Mouse (Mus musculus): ENCODE measurements around the gene Gm38655.
"Not testable (repeated sequence)": the region's sequence is repeated elsewhere in the genome, so short reads cannot be mapped to it uniquely, and the experiment has no call there.

The Gm38655 gene

GRCm38 (mm10) chr17:25175411-25175810 lies at the start of gene Gm38655:
Gene Gm38655, minus strand, starts transcription at chr17:25175471.
- no peak for DNase-seq (ENCODE audit: low read depth, low spot score)

DNA sequence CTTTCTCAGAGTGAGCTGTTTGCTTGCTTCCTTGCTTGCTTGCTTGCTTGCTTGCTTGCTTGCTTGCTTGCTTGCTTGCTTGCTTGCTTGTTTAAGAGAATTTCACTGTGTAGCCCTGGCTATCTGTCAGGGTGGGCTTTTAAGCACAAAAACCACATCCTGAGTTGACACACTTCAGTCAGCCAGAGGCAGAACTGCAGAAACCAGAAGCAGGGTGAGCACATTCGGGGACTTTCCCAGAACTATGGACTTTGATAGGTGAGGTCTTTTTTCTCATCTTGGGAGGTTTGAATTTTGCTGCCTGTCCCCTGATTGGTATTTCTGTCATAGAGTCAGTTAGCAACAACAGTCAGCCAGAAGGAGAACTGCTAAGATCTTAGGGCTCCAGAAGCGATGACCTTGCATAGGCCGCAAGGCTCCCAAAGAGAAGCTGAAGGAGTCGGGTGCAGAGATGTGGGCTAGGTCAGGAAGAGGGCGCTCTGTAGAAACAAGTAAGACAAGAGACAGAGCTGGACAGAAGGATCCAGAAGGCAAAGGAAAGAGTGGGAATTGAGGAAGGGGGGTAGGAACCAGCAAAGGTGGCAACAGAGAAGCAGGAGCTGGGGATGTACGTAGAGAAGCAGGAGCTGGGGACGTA lies 49.4 kb upstream of the Gm38655 start:
- no peak for DNase-seq (ENCODE audit: low read depth, low spot score)

GRCm38 (mm10) chr17:25222951-25223601 lies 47.8 kb upstream of the Gm38655 start:
- no peak for DNase-seq (ENCODE audit: low read depth, low spot score)

GRCm38 (mm10) chr17:25222504-25222940 lies 47.3 kb upstream of the Gm38655 start:
- DNase-seq (ENCODE audit: low read depth, low spot score), result not testable (repeated sequence)

- peak; percentile 84 for DNase-seq (ENCODE audit: low read depth, low spot score)
Observed at GRCm38 (mm10) chr17:25221821-25222503, 46.7 kb upstream of the Gm38655 start.

GRCm38 (mm10) chr17:25220746-25221145 lies 45.5 kb upstream of the Gm38655 start:
- DNase-seq (ENCODE audit: low read depth, low spot score), result no peak

DNA sequence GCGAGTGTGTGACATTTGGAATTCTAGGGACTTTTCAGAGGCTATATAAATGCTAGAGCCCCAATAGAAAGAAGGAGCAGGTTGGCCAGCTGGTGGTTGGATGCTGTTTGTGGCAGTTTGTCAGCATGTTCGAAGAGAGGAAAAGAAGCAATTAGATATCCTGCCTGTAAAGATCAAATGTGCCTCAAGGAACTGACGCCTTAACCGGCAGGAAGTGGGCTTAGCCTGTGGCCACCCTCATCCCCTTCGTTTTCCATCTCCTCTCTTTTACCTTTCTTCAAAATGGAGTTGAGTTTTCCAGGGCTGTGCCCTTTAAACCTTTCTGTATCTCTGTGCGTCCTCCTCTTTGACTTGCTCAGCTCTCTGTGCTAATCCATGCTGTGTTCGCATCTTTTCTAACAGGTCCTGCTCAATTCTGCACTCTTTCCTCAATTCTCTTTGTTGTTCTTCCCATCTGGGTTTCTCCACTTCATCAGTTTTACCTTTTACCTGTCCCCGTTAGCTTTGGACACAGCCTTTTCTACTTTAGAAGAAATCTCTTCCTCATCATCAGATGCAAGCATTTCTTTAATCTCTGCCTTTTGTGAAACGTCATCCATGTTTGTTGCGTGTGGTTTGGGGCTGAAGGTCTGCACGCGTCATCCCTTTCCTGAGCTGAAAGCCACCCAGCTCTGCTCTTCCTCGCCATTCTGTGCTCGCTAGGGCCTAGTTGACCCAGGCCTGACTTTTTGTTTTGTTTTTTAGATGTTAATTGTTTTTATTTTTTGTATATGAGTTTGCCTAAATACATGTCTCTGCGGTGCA lies 44.4 kb upstream of the Gm38655 start:
- DNase-seq (ENCODE audit: low read depth, low spot score), result no peak

GRCm38 (mm10) chr17:25218967-25219366 lies 43.7 kb upstream of the Gm38655 start:
- no peak for DNase-seq (ENCODE audit: low read depth, low spot score)

DNA sequence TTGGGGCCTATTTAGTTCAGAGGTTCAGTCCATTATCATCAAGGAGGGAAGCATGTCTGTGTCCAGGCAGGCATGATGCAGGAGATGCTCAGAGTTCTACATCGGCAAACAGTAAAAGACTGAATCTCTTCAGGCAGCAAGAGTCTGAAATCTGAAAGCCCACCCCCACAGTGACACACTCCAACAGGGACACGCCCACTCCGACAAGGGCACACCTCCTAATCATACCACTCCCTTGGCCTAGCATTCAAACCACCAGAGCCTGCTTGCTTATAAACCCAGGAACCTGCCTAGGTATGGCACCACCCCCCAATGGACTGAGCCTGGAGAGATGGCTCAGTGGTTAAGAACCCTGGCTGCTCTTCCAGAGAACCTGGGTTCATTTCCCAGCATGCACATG lies 40.2 kb upstream of the Gm38655 start:
- DNase-seq (ENCODE audit: low read depth, low spot score), result peak; percentile 59

DNA sequence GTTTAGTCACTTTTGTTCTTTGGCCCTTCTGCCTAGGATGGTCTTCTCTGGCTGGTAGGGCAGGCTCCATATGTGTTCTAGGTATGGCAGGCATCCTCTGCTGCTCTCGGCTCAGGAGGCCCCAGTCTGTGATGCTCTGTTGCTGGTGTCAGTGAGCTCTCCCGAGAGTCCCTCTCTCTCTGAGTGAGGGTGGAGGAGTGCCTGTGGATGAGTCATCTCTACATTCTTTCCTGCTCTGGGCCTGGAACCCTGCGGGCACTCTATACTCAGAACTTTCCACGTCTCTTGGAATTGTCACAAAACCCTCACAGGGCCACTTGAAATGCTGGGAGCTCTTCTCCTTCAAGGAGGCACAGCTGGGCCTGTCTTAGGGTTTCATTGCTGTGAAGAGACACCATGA lies 36.4 kb upstream of the Gm38655 start:
- no peak for DNase-seq (ENCODE audit: low read depth, low spot score)

- DNase-seq (ENCODE audit: low read depth, low spot score), result no peak
Observed at GRCm38 (mm10) chr17:25210680-25211466, 35.6 kb upstream of the Gm38655 start.

DNA sequence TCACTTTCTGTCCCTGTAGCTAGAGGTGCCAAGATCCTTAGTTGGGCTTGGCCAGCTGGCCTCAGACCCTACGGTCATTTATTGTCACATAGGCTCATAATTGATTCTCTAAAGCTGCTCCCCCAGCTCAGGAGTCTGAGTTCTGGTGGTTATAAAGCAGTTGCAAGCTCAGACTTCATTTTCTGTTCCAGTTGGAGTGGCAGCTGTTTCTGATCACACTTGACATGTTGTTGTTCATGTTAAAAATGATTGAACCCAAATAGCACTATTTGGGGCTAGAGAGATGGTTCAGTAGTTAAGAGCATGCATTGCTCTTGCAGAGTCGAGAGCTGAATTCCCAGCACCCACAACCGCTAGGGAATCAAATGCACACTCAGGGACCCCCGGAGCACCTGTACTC lies 34.7 kb upstream of the Gm38655 start:
- no peak for DNase-seq (ENCODE audit: low read depth, low spot score)

- peak; percentile 67 for DNase-seq (ENCODE audit: low read depth, low spot score)
Observed at GRCm38 (mm10) chr17:25202401-25202800, 27.1 kb upstream of the Gm38655 start.

GRCm38 (mm10) chr17:25189091-25189490 lies 13.8 kb upstream of the Gm38655 start:
- DNase-seq (ENCODE audit: low read depth, low spot score), result no peak

- DNase-seq (ENCODE audit: low read depth, low spot score), result peak; percentile 74
Observed at GRCm38 (mm10) chr17:25188150-25189031, 13.1 kb upstream of the Gm38655 start, which contains the start of gene Unkl. Gene Unkl, plus strand, starts transcription at chr17:25188397.

GRCm38 (mm10) chr17:25187784-25188149 lies 12.5 kb upstream of the Gm38655 start:
- no peak for DNase-seq (ENCODE audit: low read depth, low spot score)

GRCm38 (mm10) chr17:25184961-25185360 lies 9.7 kb upstream of the Gm38655 start:
- DNase-seq (ENCODE audit: low read depth, low spot score), result no peak

DNA sequence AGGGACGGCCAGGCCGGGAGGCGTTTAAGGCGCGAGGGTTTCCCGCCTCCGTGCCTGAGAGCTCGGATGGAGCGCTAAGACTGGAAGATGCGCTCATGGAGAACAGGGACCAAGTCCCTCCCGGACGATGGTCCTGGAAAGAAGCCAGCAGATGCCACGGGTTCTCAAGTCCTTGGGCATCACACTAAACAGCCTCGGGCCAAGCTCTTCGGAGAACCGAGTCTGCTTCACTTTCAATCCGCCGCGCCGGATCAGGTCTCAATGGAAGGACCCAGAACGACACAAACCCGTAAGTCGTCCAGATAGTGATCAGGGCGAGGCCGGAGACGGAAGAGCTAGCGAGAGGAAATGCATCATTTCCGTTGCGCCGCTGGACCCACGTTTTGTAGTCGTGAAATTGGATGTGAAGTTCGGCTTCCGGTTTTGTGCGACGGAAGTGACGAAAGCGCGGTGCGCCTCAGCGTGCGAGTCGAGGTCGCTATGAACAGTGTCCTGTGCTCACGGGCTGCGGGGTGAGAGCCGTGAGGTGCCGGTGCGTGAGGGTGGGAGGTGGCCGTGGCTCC lies 8.9 kb upstream of the Gm38655 start, which contains the start of gene BC003965:
BC003965 (plus strand) TSS at position 426 of the 563 bp plus-strand sequence.
- DNase-seq (ENCODE audit: low read depth, low spot score), result peak; percentile 99

DNA sequence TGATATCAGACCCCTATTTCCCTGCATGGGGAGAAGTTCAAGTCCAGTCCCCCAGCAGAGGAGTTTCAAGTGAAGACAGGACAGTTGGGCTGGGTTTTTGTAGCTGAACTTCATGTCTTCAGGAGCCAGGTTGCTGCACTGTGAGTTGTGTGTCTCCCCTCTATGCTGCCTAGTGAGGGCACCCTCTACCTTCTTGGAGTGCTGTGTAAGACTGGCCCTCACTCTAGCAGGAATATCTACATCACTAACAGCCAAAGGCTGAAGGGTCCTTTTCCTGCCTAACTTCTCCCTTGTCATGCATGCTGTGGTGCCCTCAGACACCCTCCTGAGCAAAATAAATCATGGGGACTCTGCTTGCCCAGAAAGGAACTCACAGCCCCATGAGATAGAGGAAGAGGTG lies 8.0 kb upstream of the Gm38655 start:
- DNase-seq (ENCODE audit: low read depth, low spot score), result no peak

GRCm38 (mm10) chr17:25172558-25172957 lies 2.7 kb downstream of the Gm38655 start:
- no peak for DNase-seq (ENCODE audit: low read depth, low spot score)
